ENCODE assay signal across 11 mouse cellular contexts in the genomic region with DNA sequence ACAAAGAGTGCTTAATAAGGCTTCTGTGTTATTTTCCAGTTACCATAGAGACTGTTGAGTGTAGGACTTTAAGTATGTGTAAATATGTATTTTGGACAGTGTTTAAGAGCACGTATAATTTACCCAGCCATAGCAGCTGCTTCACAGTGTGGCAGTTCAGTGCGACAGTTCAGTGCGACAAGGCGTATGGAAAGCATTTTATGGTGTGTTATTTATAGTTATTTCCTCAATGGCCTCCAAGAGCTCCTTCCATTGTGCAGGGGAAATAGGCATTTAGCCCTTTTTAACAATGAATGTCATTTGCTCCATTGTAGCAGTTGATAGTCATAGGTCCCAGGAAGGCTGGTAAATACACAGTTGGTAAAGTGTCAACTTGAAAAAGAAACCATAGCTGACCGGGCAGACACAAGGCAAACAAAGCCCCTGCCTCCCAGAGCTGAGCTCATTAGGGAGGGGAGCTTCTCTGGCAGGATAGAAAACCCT.
DNase-seq lines count a peak whose midpoint lies in the region; ATAC-seq lines count a peak whose summit lies in the region.
"Had no signal": no experiment of that assay in that cellular context is flagged by ENCODE, and none has a peak within 500 bp of the region (broad histone marks: within the 10 kb centered on the region; RNA-seq: fewer than 3 reads in every experiment).

No protein-coding gene starts in this region.

- peak; percentile 70; the same call in 1 of the 2 replicates for ATAC-seq in intestine, embryonic 16.5 days
- ATAC-seq in heart, embryonic 12.5 days (ENCODE audit: insufficient number of reproducible peaks, low FRiP score): no peak

- WGBS in intestine, embryonic 16.5 days: 24% methylated on average over 5 of the region's 5 CpGs
- 69% methylated on average over 5 of the region's 5 CpGs for WGBS in heart, embryonic 12.5 days

- H3K4me3 ChIP-seq in intestine, embryonic 16.5 days (ENCODE audit: low read length): no peak overlapping the region
- H3K4me3 ChIP-seq in heart, embryonic 12.5 days: no peak overlapping the region
- H3K4me3 ChIP-seq: myocyte had no signal

- H3K27ac ChIP-seq in intestine, embryonic 16.5 days (ENCODE audit: low read length): no peak overlapping the region
- H3K27ac ChIP-seq in heart, embryonic 12.5 days (ENCODE audit: poor library complexity, severe bottlenecking): no peak overlapping the region
- H3K27ac ChIP-seq: liver, embryonic 14.5 days had no signal

- no peak overlapping the region for H3K9ac ChIP-seq in intestine, embryonic 16.5 days (ENCODE audit: low read depth, low read length)
- H3K9ac ChIP-seq in heart, embryonic 12.5 days: no peak overlapping the region
- H3K9ac ChIP-seq: liver, embryonic 14.5 days had no signal

- H3K4me2 ChIP-seq in intestine, embryonic 16.5 days (ENCODE audit: low read depth, low read length): no peak overlapping the region
- H3K4me2 ChIP-seq in heart, embryonic 12.5 days: no peak overlapping the region

- peak; percentile 37 for DNase-seq in Muller cell, postnatal 12 days (ENCODE audit: inconsistent ontology term)
- DNase-seq in embryo, embryonic 10 days (ENCODE audit: low spot score): peak; percentile 65
- DNase-seq in lung, postnatal 4 days: peak; percentile 17 to 33
- DNase-seq in adrenal gland, postnatal 4 days (ENCODE audit: low spot score in 2 of 2): no peak
- DNase-seq in urinary bladder, postnatal 25 days (ENCODE audit: low spot score): no peak
- DNase-seq: kidney, adult 9 months; right cerebral cortex, postnatal 14 days had no signal

- no peaks in the 10 kb centered on the region for H3K36me3 ChIP-seq in intestine, embryonic 16.5 days (ENCODE audit: control insufficient read depth, insufficient read depth, low read length)
- no peaks in the 10 kb centered on the region for H3K36me3 ChIP-seq in heart, embryonic 12.5 days

- no peaks in the 10 kb centered on the region for H3K27me3 ChIP-seq in intestine, embryonic 16.5 days (replicated peaks; ENCODE audit: control insufficient read depth, insufficient read depth, low read length)
- H3K27me3 ChIP-seq in heart, embryonic 12.5 days (replicated peaks): no peaks in the 10 kb centered on the region

- no peaks in the 10 kb centered on the region for H3K9me3 ChIP-seq in intestine, embryonic 16.5 days (ENCODE audit: control insufficient read depth, low read length)
- 0 out of 2 replicates have a peak, but pooled peaks cover 5% of the 10 kb centered on the region for H3K9me3 ChIP-seq in heart, embryonic 12.5 days (replicated peaks)

- no peaks in the 10 kb centered on the region for H3K4me1 ChIP-seq in intestine, embryonic 16.5 days (ENCODE audit: control insufficient read depth, insufficient read depth, low read length)
- no peaks in the 10 kb centered on the region for H3K4me1 ChIP-seq in heart, embryonic 12.5 days (replicated peaks)

Comparison
In these comparisons a context has a peak if more than half of its experiments do, and no peak if none do; other contexts are left out.
1. DNase-seq: peak in Muller cell, postnatal 12 days (single experiment), embryo, embryonic 10 days (single experiment) and lung, postnatal 4 days (2 of 2); none in adrenal gland, postnatal 4 days (0 of 2) and urinary bladder, postnatal 25 days (single experiment).